Mouse (Mus musculus): ENCODE results near the gene Tmem51.
A peak's percentile ranks its signal among the peaks of the same experiment; 100 is the strongest.

The Tmem51 gene

DNA sequence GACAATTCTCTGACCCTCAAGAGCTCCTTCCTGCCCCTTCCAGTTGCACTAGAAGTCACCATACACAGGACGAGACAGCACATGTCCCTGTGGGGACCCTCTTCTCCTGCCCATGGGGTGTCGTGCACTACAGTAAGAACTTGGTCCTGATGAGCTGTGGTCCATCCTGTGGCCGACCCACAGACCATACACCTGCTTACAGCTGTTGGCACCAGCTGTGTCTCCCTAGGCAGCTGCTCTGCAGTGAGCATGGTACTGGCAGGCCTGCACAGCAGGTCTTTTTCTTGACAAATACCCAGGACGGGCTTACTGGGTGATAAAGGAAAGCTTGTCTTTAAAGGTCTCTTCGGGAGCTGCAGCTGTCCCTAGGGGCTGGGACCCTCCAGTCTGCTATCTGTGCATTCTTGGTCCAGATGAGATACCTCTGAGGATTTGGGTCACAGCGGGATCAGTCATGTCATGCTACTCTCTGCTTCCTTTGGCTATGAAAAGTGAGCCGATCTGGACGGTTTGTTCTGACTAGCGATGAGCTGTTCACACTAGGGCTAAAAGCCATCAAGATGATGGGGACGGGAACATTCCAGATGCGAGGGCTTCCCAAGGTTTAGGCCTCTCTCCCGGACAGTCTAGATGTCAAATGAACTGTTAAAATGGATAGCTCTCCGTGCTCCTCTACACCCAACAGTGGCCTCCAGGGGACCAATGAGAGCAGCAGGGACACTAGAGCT lies 24.8 kb downstream of the Tmem51 start:
- DNase-seq, result no peak

GRCm38 (mm10) chr4:142057529-142058216 lies 26.4 kb downstream of the Tmem51 start:
- DNase-seq, result no peak

- peak; percentile 79 for DNase-seq
Measured at GRCm38 (mm10) chr4:142055600-142055999, 28.5 kb downstream of the Tmem51 start.

DNA sequence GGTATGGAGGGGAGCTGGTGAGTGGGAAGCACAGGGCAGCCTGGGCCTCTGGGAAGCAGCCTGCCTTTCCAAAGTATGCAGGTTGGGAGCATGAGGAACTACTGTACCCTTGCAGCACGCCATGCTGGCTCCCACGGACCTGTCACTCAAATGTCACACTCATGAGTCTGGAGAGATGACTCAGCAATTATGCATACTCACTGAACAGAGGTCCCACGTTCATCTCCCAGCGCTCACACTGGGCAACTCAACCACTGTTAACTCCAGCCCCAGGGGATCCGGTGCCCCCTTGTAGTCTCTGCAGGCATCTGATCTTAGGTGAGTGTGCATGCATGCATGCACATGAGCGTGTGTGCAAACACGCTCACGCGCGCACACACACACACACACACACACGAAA lies 29.5 kb downstream of the Tmem51 start:
- DNase-seq, result no peak

GRCm38 (mm10) chr4:142053661-142054448 lies 30.2 kb downstream of the Tmem51 start:
- DNase-seq, result no peak

DNA sequence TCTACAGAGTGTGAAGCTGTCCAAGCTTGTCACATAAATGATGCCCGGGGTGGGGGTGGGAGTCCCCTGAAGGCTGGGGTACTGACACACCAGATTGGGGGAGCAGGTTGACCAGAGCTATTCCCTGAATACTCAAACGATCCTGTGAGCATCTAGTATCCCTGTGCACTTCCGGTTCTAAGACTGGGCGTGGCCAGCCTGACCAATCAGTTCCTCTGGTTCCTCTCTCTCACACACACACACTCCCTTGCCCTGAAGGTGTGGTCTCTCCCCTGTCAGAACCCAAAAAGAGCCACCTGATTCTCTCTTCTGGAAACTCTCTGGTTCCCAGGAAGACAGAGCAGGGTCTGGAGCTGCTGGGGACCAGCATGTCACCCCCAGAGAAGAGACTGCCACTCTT lies 30.8 kb downstream of the Tmem51 start:
- DNase-seq, result no peak

- peak; percentile 4 for DNase-seq
Measured at GRCm38 (mm10) chr4:142052391-142053132, 31.5 kb downstream of the Tmem51 start.

DNA sequence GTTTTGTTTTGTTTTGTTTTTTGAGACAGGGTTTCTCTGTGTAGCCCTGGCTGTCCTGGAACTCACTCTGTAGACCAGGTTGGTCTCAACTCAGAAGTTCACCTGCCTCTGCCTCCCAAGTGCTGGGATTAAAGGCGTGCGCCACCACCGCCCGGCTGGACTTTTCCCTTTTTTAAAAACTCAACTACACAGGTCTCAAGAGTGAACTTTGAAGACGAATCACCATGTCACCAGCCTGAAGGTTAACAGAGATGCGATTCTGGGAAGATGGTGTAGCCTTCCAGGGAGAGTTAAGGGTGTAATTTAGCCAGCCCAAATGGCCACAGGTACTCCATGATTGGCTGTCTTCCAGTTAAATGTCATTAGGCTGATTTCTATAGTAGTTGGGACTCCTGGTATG lies 32.2 kb downstream of the Tmem51 start:
- peak; percentile 13 for DNase-seq

GRCm38 (mm10) chr4:142049963-142050362 lies 34.1 kb downstream of the Tmem51 start:
- no peak for DNase-seq

DNA sequence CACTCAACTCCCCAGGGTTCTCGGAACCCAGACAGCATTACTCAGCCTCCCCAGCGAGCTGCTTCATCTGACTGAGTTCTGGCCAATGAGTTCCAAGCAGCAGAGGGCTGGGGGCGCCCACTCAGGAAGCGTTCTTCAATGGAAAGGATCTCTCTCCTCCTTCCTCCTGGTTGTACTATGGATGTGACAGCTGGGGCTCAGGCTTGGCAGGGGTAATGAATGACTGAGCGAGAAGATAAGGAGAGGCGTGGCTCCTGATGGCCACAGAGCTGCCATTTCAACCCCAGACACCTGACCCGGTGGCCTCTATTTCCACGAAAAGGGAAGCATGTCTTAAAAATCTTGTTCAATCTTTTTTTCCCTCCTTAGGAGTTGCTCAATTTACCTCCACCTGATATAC lies 35.7 kb downstream of the Tmem51 start:
- no peak for DNase-seq

GRCm38 (mm10) chr4:142047005-142047404 lies 37.1 kb downstream of the Tmem51 start:
- no peak for DNase-seq

DNA sequence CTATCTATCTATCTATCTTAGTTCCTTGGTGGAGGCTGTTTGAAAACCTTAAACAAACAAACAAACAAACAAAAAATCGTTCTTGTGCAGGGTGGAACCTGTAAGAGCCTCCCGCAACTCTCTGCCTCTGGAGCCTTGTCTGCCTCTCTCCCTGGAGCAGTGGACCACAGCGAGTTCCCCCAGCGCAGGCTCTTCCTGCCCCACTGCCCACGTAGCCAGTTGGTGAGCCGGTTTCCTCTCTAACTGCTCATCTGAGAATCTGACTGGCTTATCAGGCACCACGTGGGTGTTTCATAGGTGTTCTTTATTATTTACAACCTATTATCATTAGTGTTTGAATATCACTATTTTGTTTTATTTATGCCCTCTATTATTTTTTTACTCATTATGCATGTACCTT lies 37.6 kb downstream of the Tmem51 start:
- no peak for DNase-seq

DNA sequence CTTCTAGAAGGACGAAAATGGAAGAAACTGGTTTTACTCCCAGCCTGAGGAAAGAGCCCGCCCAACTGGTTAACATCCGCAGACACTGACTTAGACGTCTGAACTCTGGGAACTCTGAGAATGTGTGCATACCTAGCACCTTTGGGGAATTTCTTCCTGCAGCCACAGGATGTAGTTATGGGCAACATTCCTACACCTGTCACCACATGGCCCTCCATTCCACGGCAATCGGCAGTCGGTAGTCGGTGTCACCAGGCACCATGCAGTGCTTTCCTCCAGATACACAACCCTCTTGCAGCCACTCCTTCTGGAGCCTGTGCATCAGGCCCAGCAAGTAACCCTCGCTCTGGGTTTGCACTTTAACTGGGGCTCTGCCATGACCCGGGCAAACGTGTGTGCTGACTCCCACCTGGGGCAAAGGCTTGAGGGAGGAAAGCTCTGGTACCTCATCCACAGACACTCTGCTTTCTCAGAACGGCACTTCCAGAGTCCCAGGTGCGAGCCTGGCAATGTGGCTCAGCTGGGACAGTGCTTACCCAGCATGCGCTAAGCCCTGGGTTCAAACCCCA lies 38.4 kb downstream of the Tmem51 start:
- no peak for DNase-seq

GRCm38 (mm10) chr4:142044452-142044851 lies 39.7 kb downstream of the Tmem51 start:
- no peak for DNase-seq

GRCm38 (mm10) chr4:142039662-142040353 lies 44.3 kb downstream of the Tmem51 start:
- DNase-seq, result no peak

DNA sequence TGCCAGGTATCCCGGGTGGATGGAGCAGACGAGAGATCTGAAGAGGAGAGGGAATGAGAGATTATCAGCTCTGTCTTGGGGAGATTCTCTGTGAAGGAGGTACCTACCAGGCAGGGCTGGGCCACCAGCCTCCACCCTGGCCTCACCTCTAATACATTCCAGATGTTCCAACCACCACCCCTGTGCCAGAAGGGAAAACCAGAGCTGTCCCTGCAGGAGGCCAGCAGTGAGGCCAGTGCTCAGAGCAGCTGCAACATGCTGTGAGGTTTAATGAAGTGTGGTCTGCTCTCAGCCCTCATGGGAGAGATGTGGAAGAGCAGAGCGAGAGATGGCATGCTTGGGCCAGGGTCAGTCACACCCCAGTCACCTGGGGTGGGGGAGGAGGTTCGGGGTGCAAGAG lies 46.2 kb downstream of the Tmem51 start:
- no peak for DNase-seq

GRCm38 (mm10) chr4:142028533-142028932 lies 55.6 kb downstream of the Tmem51 start:
- DNase-seq, result no peak

DNA sequence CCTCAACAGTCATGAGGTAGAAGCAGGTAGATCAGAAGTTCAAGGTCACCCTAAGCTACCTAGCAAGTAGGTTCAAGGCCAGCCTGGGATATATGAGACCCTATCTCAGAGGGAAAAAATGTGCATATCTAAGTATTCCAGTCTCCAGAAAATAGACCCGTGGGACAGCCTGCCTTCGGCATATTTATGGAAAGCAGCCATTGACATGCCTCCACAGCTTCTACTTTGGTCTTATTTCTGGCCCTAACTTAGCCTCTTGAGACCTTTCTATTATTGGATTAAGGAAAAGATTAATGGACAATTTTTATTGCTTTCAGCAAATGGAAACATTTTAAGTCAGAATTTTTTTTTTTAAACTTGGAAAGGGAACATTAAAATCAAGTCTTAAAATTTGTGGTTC lies 57.1 kb downstream of the Tmem51 start:
- no peak for DNase-seq

GRCm38 (mm10) chr4:142024536-142024935 lies 59.6 kb downstream of the Tmem51 start:
- no peak for DNase-seq

DNA sequence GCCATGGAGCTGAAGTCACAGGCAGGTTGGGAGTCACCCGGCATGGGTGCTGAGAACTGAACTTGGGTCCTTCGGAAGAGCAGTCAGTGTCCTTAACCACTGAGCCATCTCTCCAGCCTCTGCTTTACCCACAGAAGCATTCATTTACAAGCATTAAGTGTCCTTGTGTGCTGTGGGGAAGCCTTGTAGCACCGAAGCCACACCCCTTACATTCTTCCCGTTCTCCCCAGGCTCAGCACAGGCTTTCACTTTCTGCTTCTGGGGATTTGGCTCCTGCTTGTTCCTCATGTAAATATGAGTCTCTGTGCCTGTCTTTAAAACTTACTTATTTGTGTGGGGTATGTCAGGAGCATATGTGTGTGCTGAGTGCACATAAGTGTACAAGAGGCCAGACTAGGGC lies 60.9 kb downstream of the Tmem51 start:
- no peak for DNase-seq

DNA sequence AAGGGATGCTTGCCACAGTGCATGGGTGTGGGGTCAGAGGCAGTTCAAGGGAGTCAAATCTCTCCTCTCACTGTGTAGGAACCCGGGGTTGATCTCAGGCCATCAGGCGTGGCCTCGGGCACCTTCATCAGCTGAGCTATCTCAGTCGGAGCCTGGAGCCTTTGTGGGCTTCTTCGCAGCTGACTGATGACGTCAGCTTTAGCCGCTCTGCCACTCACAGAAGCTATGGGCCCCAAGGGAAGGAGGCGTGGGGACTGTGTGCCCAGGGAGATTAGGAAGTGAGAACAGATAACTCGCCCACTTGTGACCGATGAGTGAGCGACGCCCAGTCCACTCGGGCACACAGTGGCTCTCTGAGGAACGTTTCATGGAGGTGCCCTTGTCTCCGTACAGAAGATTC lies 66.4 kb downstream of the Tmem51 start:
- DNase-seq, result no peak
